Mouse (Mus musculus) urinary bladder, postnatal 0 days (tissue): ENCODE measurements around the gene Btbd35f24. TPM values are rescaled to one million over a fixed set of nuclear protein-coding genes. Genes with fewer than 3 reads are reported as not detected.

Experiments used
- polyA plus RNA-seq: library from polyadenylated mRNA; unstranded; fragments of >200 nt; fragmentation: Nextera tagmentation; extraction: Ambion mirVana; gene quantifications from 2 replicates; pipeline ENCODE4 v1.2.1, GENCODE M21; 2015

Btbd35f24 gene
- polyA plus RNA-seq: not detected in 2 replicates

DNA sequence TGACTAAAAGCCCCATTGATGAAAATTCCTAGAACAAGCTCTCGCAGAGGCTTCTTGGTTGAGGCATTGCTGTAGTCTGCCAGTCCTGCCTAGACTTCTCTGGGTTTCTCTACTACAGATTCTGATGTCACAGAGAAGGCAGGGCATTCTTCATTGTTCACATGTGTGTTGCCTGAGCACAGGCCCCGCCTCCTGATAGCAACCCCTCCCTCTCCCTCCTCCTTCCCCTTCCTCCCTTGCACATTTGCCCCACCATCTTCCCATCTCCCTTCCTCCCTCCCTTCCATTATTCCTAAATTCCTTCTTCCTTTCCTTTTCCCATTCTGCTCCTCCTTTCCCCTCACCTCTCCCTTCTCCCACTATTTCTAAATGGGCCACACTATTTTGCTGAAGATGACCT is at the start of gene Btbd35f24:
Gene Btbd35f24 (minus strand): TSS at position 101 of the 400 bp plus-strand sequence.

Other genes starting within 250 kb of the Btbd35f24 start
- not detected in 2 replicates for gene Btbd35f23, start 119.0 kb downstream of the Btbd35f24 start, polyA plus RNA-seq
- gene Btbd35f11, start 247.9 kb upstream of the Btbd35f24 start, polyA plus RNA-seq: not detected in 2 replicates